Mouse (Mus musculus) gastrocnemius, postnatal 10 days (tissue): ENCODE measurements around the gene Vmn1r13. TPM values are rescaled to one million over a fixed set of nuclear protein-coding genes. Genes with fewer than 3 reads are reported as not detected.
"Not testable (repeated sequence)": the region's sequence is repeated elsewhere in the genome, so short reads cannot be mapped to it uniquely, and the experiment has no call there.

Experiments
- DNase-seq: peaks from one replicate; pipeline ENCODE4 v3.0.0; 2021; ENCODE audit warnings: mixed read lengths
- long read RNA-seq, 2 experiments: library from polyadenylated mRNA; stranded (forward); transcript quantifications; one replicate each; pipeline ENCODE4 v2.0.0; 2021
- total RNA-seq, 2 experiments: library from RNA; stranded (reverse); gene quantifications; 2 replicates each; pipeline ENCODE4 v1.2.3; 2021

Gene Vmn1r13
- not detected for total RNA-seq
- long read RNA-seq, experiment 1, result 0 reads
- long read RNA-seq, experiment 2, result 0 reads

DNA sequence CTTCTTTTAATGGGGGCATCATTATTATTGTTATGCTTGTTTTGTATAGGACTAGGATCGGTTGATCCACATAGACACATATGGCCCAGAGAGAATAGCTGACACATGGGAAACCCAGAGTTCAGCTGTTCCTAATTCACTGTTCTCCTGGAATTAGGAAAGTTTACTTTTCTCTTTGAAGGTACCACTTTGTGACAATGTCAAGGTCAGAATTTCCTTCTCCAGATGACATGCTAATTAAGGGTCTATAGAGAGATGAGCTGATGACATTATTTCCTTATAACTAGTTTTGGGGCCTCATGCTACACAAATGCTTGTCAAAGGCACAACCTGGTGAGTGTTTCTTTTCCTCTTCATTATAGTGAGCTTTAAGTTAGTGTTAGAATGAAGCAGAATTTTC, at the start of gene Vmn1r13:
Gene Vmn1r13 (plus strand): TSS at position 301 of the 400 bp plus-strand sequence.
- DNase-seq, result not testable (repeated sequence)

DNA sequence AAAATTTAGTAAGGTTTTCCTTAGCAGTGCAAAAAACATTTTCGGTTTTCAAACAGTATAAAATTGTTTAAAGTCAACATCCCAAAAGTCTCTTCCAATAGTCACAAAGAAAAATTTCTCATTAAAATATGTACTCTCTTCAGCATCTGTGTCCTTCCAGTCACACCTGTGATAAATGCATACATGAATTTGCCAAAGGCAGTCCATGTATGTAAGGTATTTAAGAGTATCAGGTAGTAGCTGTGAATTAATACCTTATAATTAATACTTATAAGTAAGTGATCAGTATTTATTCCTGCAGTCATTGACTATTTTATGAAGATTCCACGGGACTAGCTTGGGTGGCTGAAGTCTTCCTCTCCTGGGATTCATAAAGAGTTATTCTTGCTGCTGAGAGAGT, 46.5 kb upstream of the Vmn1r13 start, which contains the start of gene Vmn1r12:
Gene Vmn1r12 (plus strand): TSS at position 301 of the 400 bp plus-strand sequence.
- DNase-seq, result no peak

DNA sequence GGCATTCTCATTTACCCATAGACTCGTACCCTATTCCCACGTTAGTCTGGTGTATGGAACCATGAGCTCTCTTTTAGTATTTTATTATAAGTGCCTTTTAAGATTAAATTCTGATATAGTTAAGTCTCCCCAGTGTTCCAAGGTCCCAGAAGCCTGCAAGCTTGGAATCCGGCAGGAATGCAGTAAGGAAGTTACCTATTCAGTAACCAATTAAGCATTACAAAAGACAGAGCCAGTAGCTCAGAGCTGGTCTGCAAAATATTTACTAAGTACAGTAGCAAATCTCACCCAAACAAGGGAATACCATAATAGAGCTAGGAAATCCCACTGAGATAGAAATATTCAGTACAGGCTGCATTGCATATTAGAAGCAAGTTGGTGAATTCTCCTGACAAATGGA, 13.1 kb upstream of the Vmn1r13 start:
- not testable (repeated sequence) for DNase-seq

DNA sequence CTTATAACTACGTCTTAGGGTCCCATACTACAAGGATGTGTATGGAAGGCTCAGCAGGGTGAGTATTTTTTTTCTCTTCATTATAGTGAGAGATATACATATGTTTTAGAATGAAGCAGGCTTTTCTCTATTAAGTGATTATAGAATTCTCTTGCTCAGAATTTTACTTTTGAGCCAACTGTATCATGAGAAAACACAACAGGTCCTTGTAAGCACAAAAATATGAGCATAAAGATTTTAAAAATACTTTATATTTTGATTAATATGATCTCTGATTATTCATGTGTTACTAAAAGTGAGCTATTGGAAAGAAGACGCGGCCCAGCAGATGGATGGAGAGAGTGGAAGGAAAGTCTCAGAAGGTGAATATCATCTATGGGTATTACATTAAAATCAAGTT, 28.3 kb downstream of the Vmn1r13 start, which contains the start of gene Vmn1r14:
Gene Vmn1r14 (plus strand): TSS at position 301 of the 400 bp plus-strand sequence.
- no peak for DNase-seq

DNA sequence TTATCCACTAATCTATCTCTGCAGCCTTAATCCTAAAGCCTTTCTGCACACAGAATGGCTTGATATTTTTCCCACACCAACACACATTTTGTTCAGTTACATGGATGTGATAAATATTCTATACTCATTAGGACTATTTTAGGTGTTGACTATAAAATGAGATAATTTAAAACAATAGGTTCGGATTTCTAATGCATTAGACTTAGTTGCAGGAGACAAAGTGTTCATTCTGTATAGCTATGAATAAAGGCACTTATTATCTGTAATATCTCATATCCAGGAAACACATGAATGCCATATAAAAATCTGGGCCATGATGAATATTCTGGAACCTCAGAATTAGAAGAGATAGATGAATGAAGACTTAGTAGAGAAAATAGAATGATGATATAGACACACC, 54.6 kb downstream of the Vmn1r13 start, which contains the start of gene Vmn1r15:
Gene Vmn1r15 (plus strand): TSS at position 301 of the 400 bp plus-strand sequence.
- no peak for DNase-seq

DNA sequence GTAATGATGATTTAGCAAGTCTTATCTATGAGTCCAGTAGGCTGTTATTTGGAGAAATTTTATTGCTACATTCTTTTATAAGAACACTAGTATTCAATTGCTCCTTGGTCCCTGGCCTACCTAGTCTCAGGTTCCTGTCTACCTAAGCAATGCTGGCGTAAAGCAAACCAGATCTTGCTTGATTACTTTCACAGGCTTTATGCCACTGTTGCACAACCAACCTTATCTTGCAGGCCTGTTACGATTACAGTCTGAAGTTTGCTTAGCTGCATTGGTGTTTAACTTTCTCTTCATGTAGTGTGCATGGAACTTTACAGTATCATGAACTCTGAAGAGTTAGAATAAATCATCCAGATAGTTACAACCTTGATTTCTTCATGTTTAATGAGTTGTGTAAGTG, 57.9 kb downstream of the Vmn1r13 start:
- DNase-seq, result no peak

Other genes starting within 250 kb of the Vmn1r13 start
- gene Vmn1r5, start 233.0 kb upstream of the Vmn1r13 start, total RNA-seq, result not detected
- gene Vmn1r6, start 206.0 kb upstream of the Vmn1r13 start, total RNA-seq, result not detected
- not detected for gene Vmn1r7, start 178.0 kb upstream of the Vmn1r13 start, total RNA-seq
- gene Vmn1r8, start 171.0 kb upstream of the Vmn1r13 start, total RNA-seq, result not detected
- not detected for gene Vmn1r9, start 136.5 kb upstream of the Vmn1r13 start, total RNA-seq
- gene Vmn1r10, start 93.8 kb upstream of the Vmn1r13 start, total RNA-seq, result not detected
- gene Vmn1r11, start 69.8 kb upstream of the Vmn1r13 start, total RNA-seq, result not detected
- not detected for gene Vmn1r12, start 46.4 kb upstream of the Vmn1r13 start, total RNA-seq
- not detected for gene Vmn1r14, start 28.4 kb downstream of the Vmn1r13 start, total RNA-seq
- gene Vmn1r15, start 54.7 kb downstream of the Vmn1r13 start, total RNA-seq, result not detected
- gene Vmn1r16, start 126.2 kb downstream of the Vmn1r13 start, total RNA-seq, result not detected
- not detected for gene Vmn1r17, start 160.4 kb downstream of the Vmn1r13 start, total RNA-seq
- not detected for gene Vmn1r18, start 192.5 kb downstream of the Vmn1r13 start, total RNA-seq
- not detected for gene Vmn1r19, start 200.5 kb downstream of the Vmn1r13 start, total RNA-seq
- gene Vmn1r20, start 225.6 kb downstream of the Vmn1r13 start, total RNA-seq, result not detected